Comparison of ENCODE assay signal across 30 mouse cellular contexts in genomic region chr1:135143940-135144339, GRCm38 (mm10). TPM values are rescaled to one million over a fixed set of nuclear protein-coding genes. Genes with fewer than 3 reads are reported as not detected.
DNase-seq lines count a peak whose midpoint lies in the region; ATAC-seq lines count a peak whose summit lies in the region.
"Had no signal": no experiment of that assay in that cellular context is flagged by ENCODE, and none has a peak within 500 bp of the region (broad histone marks: within the 10 kb centered on the region; RNA-seq: fewer than 3 reads in every experiment).

No protein-coding gene starts in this region.

- peak; percentile 62 for ATAC-seq in CD4-positive, CD25-positive, alpha-beta regulatory T cell, adult 4 months
- peak; percentile 47 for ATAC-seq in activated CD4-positive, CD25-positive, alpha-beta regulatory T cell, adult 4 months
- no peak for ATAC-seq in liver, embryonic 11.5 days (replicated peaks; ENCODE audit: low FRiP score)
- ATAC-seq: forebrain, embryonic 14.5 days; forebrain, postnatal 0 days; hindbrain, embryonic 16.5 days; intestine, postnatal 0 days had no signal

- no peak overlapping the region for H3K4me3 ChIP-seq in liver, embryonic 11.5 days (ENCODE audit: low read depth, low read length)
- H3K4me3 ChIP-seq: embryonic facial prominence, embryonic 12.5 days; embryonic facial prominence, embryonic 15.5 days; heart, embryonic 12.5 days; heart, embryonic 15.5 days; hindbrain, embryonic 10.5 days; hindbrain, embryonic 13.5 days had no signal

- H3K27ac ChIP-seq in liver, embryonic 11.5 days (ENCODE audit: low read depth, low read length) = no peak overlapping the region
- H3K27ac ChIP-seq: embryonic facial prominence, embryonic 12.5 days; embryonic facial prominence, embryonic 15.5 days; heart, embryonic 15.5 days; hindbrain, embryonic 10.5 days; hindbrain, embryonic 13.5 days had no signal

- no peaks in the 10 kb centered on the region; the same call in 1 of the 2 replicates for H3K27me3 ChIP-seq in liver, embryonic 11.5 days (replicated peaks; ENCODE audit: control insufficient read depth, insufficient read depth, low read length)
- H3K27me3 ChIP-seq: embryonic facial prominence, embryonic 15.5 days had no signal

- DNase-seq in thymus, postnatal 4 days = peak; percentile 4
- DNase-seq in thymus, adult 18-20 months = no peak
- peak; percentile 49 for DNase-seq in naive thymus-derived CD4-positive, alpha-beta T cell, adult 2 months (ENCODE audit: low read depth)
- no peak for DNase-seq in gastrocnemius, postnatal 25 days
- no peak for DNase-seq in liver, embryonic 11.5 days (ENCODE audit: low spot score)
- no peak for DNase-seq in adrenal gland, adult 8-10 months
- DNase-seq: adrenal gland, postnatal 14 days; cerebellum, adult 11 months; cerebellum, adult 2 months; cerebellum, adult 9-11 months; cerebellum, postnatal 25 days; forebrain, postnatal 0 days; gastrocnemius, postnatal 36 days; heart, postnatal 10 days; heart, postnatal 36 days had no signal

- H3K4me1 ChIP-seq in liver, embryonic 11.5 days (replicated peaks; ENCODE audit: control insufficient read depth, insufficient read depth, low read length) = peaks cover 17% of the 10 kb centered on the region

- 84% methylated on average over 2 of the region's 2 CpGs for WGBS in liver, embryonic 11.5 days

- H3K4me2 ChIP-seq in liver, embryonic 11.5 days = no peak overlapping the region
- H3K4me2 ChIP-seq: embryonic facial prominence, embryonic 12.5 days; embryonic facial prominence, embryonic 15.5 days; heart, embryonic 12.5 days; heart, embryonic 15.5 days; hindbrain, embryonic 13.5 days had no signal

- no peaks in the 10 kb centered on the region for H3K9me3 ChIP-seq in liver, embryonic 11.5 days (ENCODE audit: control insufficient read depth, low read length)
- H3K9me3 ChIP-seq: embryonic facial prominence, embryonic 12.5 days; embryonic facial prominence, embryonic 15.5 days; G1E; heart, embryonic 12.5 days; heart, embryonic 15.5 days; hindbrain, embryonic 10.5 days; hindbrain, embryonic 13.5 days had no signal

- H3K36me3 ChIP-seq in liver, embryonic 11.5 days (ENCODE audit: control insufficient read depth, insufficient read depth, low read length) = peaks cover 7% of the 10 kb centered on the region; the same call in 1 of the 2 replicates
- H3K36me3 ChIP-seq: embryonic facial prominence, embryonic 12.5 days; embryonic facial prominence, embryonic 15.5 days; heart, embryonic 12.5 days; heart, embryonic 15.5 days; hindbrain, embryonic 10.5 days; hindbrain, embryonic 13.5 days had no signal

- no peak overlapping the region for H3K9ac ChIP-seq in liver, embryonic 11.5 days (ENCODE audit: low read depth, low read length)
- H3K9ac ChIP-seq: embryonic facial prominence, embryonic 12.5 days; embryonic facial prominence, embryonic 15.5 days; forebrain, postnatal 0 days; heart, embryonic 12.5 days; heart, embryonic 15.5 days; hindbrain, embryonic 13.5 days had no signal

RNA-seq across cellular contexts. Expression of gene Arl8a, which starts 2.7 kb away (rescaled TPM):
- 10 to 100 TPM; 11.5 to 13.8 TPM for polyA plus RNA-seq in CD4-positive, CD25-positive, alpha-beta regulatory T cell, adult 4 months (2017; shearing (Covaris generic))
- 10 to 100 TPM; 10.3 to 10.6 TPM for polyA plus RNA-seq in activated CD4-positive, CD25-positive, alpha-beta regulatory T cell, adult 4 months (2017; shearing (Covaris generic))
- total RNA-seq in gastrocnemius, postnatal 25 days (2021) = 10 to 100 TPM; 14.9 to 15.7 TPM
- polyA plus RNA-seq in liver, embryonic 11.5 days (2014; fragmentation: Nextera tagmentation; extraction: Ambion mirVana) = 25.0 and 28.7 TPM in 2 replicates
- 10 to 100 TPM; 57.5 to 77.4 (median 68.5) TPM for total RNA-seq in adrenal gland, adult 8-10 months (2022)

RNA-seq across cellular contexts. Expression of gene Ptpn7, which starts 11.4 kb away (rescaled TPM):
- polyA plus RNA-seq in CD4-positive, CD25-positive, alpha-beta regulatory T cell, adult 4 months (2017; shearing (Covaris generic)) = 100 to 1,000 TPM; 166 to 302 TPM
- 100 to 1,000 TPM; 155 to 193 TPM for polyA plus RNA-seq in activated CD4-positive, CD25-positive, alpha-beta regulatory T cell, adult 4 months (2017; shearing (Covaris generic))
- total RNA-seq in gastrocnemius, postnatal 25 days (2021) = under 1 TPM; 0.20 to 0.38 TPM
- polyA plus RNA-seq in liver, embryonic 11.5 days (2014; fragmentation: Nextera tagmentation; extraction: Ambion mirVana) = 42.1 and 43.0 TPM in 2 replicates
- 1 to 10 TPM; 1.4 to 1.5 (median 1.4) TPM for total RNA-seq in adrenal gland, adult 8-10 months (2022)

RNA-seq across cellular contexts. Expression of gene Gpr37l1, which starts 23.5 kb away (rescaled TPM):
- not detected for polyA plus RNA-seq in CD4-positive, CD25-positive, alpha-beta regulatory T cell, adult 4 months (2017; shearing (Covaris generic))
- polyA plus RNA-seq in activated CD4-positive, CD25-positive, alpha-beta regulatory T cell, adult 4 months (2017; shearing (Covaris generic)) = not detected
- under 1 TPM; 0.59 to 0.83 TPM for total RNA-seq in gastrocnemius, postnatal 25 days (2021)
- polyA plus RNA-seq in liver, embryonic 11.5 days (2014; fragmentation: Nextera tagmentation; extraction: Ambion mirVana) = not detected in 2 replicates
- 1 to 10 TPM in 3 of 4 experiments, under 1 TPM in 1; 0.80 to 1.9 (median 1.3) TPM for total RNA-seq in adrenal gland, adult 8-10 months (2022)
- total RNA-seq: common myeloid progenitor, adult 5-6 weeks; granulocyte monocyte progenitor cell, adult 5-6 weeks had no signal
- polyA plus RNA-seq: embryonic facial prominence, embryonic 12.5 days; embryonic facial prominence, embryonic 15.5 days; forebrain, embryonic 11.5 days; G1E; heart, embryonic 12.5 days; heart, embryonic 15.5 days; hindbrain, embryonic 10.5 days had no signal

RNA-seq across cellular contexts. Expression of gene Lgr6, which starts 38.9 kb away (rescaled TPM):
- under 1 TPM in 1 of 2 experiments, not detected in 1; 0.08 TPM for polyA plus RNA-seq in CD4-positive, CD25-positive, alpha-beta regulatory T cell, adult 4 months (2017; shearing (Covaris generic))
- polyA plus RNA-seq in activated CD4-positive, CD25-positive, alpha-beta regulatory T cell, adult 4 months (2017; shearing (Covaris generic)) = not detected
- total RNA-seq in gastrocnemius, postnatal 25 days (2021) = under 1 TPM; 0.51 to 0.54 TPM
- 0.48 and 0.70 TPM in 2 replicates for polyA plus RNA-seq in liver, embryonic 11.5 days (2014; fragmentation: Nextera tagmentation; extraction: Ambion mirVana)
- 1 to 10 TPM in 2 of 4 experiments, under 1 TPM in 2; 0.40 to 2.2 (median 1.1) TPM for total RNA-seq in adrenal gland, adult 8-10 months (2022)
- total RNA-seq: granulocyte monocyte progenitor cell, adult 5-6 weeks had no signal

Comparison
In these comparisons a context has a peak if more than half of its experiments do, and no peak if none do; other contexts are left out.
1. DNase-seq: peak in thymus, postnatal 4 days (single experiment) and naive thymus-derived CD4-positive, alpha-beta T cell, adult 2 months (single experiment); none in thymus, adult 18-20 months (0 of 2), gastrocnemius, postnatal 25 days (single experiment), liver, embryonic 11.5 days (single experiment) and adrenal gland, adult 8-10 months (single experiment).